Mouse (Mus musculus) gastrocnemius, postnatal 14 days (tissue): ENCODE results near the gene Slc35g3. TPM values are rescaled to one million over a fixed set of nuclear protein-coding genes. Genes with fewer than 3 reads are reported as not detected.

Experiments used
- DNase-seq: peaks from one replicate; pipeline ENCODE4 v3.0.0; 2021; ENCODE audit warnings: mixed read lengths
- intact Hi-C: fragments of 180-260 bp; cut with DNase I; formaldehyde crosslinking; loops from one replicate; pipeline ENCODE4 v1.15.1; 2025; ENCODE audit warnings: low total_unique reads
- total RNA-seq, 2 experiments: library from RNA; stranded (reverse); gene quantifications; 2 replicates each; pipeline ENCODE4 v1.2.3; 2021

The Slc35g3 gene
- total RNA-seq, 2 experiments from 2014 or later = not detected

DNA sequence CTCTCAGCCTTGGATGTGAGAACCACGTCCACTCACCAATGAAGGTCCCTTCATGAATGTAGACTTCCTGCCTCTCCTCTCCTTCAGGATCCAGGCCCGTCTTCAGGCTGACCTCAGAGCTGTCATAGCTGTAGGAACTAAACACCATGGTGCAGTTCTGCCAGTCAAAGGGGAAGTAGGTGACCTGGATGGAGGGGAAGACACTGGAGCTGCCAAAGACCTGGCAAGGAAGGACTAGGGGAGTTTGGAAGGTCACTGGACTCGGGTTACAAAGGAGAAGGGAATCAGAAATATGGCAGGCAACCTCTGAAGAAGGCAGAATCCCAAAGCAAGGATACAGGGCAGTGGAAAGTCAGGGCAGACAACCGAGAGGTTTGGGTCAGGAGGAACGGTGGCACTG is 31.7 kb upstream of the Slc35g3 start:
- intact Hi-C loops = loop anchor here (5.0 kb wide), 1 partner anchor 829 kb away; no protein-coding TSS in a partner anchor
- DNase-seq = no peak

DNA sequence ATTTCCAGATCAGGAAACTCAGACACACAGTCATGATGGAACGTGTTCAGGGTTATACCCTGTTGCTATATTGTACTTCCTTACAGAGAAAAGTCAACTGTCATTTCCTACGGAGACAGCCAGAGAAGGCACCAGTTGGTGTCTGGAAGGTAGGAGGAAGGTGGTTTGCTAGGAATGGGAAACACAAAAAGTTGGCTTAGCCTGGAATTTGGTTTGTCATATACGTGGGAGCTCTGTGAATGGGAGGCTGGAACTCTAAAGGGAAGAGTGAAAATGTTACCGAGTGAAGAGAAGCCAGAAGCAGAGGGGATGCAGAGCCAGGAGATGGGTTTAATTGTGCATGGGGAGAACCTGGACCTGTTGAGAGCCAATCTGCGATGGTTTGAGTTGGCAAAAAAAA is 29.7 kb upstream of the Slc35g3 start:
- DNase-seq = no peak
- intact Hi-C loops = loop anchor here (5.0 kb wide), 1 partner anchor 831 kb away; no protein-coding TSS in a partner anchor

DNA sequence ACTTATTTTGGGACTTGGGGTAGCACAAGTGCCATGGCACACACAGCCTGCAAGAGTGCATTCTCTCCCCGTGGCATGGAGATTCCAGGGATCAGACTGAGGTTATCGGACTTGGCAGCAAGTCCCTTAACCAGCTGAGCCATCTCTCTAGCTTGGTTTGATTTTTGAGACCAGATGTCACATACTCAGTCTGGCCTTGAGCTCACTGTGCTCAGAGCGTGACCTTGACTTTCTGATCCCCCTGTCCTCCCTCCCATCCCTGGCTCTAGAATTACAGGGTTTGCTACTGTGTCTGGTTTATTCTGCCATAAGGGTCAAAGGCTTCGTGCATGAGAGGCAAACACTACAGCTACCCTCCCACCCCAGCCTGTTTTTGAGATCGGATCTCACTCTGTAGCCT is 27.7 kb upstream of the Slc35g3 start:
- intact Hi-C loops = no loop called here
- no peak for DNase-seq

DNA sequence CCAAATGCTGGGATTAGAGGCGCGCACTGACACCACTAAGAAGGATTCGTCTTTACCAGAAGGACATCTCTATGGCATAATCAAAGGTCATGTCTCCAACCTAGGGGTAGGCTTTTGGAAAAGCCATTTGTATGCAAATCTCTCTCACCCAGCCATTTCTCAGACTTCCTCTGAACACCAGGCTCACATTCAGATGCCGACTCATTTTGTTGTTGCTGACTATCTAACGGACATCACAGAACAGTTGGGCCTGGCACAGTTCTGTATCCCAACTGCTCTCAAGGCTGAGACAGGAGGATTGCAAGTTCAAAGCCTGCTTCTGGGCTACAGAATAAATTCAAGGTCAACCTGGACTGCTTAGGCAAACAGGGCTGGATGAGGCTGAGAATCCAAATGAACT is 25.5 kb upstream of the Slc35g3 start:
- intact Hi-C loops = no loop called here
- no peak for DNase-seq

DNA sequence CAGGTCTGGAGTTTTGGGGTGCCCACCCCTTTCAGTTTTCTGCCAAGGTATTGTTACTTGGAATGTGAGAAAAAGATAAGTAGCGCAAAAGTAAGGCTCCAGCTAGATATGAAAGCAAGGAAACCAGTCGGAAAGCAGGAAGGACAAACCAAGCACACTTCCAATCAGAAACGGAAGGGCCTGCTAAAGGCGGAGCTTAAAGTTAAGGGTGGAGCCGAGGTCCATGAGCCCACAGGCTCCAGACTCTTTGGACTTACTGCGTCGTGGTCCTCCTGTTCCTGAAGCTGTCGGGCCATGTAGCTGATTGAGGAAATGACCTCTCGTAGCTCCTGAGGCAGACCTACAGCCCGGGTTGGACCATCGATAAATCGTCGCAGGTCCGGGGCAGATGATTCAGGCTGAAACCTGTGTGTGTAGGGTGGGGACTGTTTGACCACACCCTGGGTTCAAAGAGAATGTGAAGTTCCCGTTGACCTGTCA is 23.1 kb upstream of the Slc35g3 start:
- intact Hi-C loops = no loop called here
- no peak for DNase-seq

DNA sequence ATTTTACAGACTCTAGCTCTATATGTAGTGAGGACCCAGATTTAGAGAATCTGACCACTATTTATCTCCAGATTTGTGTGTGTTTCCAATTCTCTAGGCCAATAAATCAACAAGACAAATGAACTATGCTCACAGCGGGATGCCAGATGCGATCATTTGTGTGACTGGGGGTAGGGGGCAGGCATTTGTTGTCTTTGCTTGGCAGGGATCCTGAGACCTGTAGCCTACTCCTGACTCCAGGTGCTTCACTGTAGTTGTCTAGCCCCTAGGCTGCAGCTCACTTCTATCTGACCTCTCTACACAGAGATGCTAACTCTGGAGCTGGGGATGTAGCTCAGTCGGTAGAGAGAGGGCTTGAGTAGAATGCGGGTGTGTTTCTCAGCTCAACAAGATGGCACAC is 20.1 kb upstream of the Slc35g3 start:
- intact Hi-C loops = no loop called here
- no peak for DNase-seq

DNA sequence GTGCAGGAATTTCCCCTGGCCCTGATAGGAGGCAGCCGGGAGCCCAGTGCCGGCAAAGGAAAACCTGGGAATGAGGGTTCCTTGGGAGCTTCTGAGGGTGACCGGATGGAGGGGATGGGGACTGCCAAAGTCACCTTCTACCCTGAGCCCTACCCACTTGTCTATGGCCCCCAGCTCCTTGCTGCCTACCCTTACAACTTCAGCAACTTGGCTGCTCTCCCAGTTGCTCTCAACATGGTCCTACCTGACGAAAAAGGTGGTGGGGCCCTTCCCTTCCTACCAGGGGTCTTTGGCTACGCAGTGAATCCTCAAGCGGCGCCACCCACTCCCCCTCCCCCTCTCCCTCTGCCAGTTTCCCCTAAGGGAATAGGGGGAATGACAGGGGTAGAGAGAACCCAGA is 17.2 kb upstream of the Slc35g3 start:
- intact Hi-C loops = no loop called here
- DNase-seq = no peak

DNA sequence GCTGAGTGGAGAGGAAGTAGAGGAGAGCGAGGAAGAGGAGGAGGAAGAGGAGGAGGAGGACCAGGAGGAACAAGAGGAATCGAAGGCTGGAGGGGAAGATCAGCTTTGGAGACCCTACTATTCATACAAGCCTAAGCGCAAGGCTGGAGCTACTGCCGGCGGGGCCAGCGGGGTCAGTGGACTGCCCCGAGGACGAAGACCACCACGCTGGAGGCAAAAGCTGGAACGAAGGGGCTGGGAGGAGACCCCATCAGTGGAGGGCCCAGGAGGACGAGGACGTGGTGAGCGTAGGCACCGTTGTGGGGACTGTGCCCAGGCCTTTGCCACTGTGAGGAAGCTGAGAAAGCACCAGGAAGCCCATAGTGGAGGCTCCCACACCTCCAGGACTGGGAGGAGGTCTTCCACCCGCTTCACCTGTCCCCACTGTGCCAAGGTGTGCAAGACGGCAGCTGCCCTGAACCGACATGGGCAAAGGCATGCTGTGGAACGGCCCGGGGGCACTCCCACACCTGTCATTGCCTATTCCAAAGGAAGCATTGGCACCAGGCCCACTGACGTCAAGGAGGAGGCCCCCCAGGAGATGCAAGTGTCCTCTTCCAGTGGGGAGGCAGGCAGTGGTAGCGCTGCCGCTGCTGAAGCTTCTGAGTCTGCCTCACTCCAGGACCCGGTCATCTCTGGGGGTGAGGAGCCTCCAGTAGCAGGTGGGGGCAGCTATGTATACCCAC is 16.7 kb upstream of the Slc35g3 start:
- no peak for DNase-seq
- intact Hi-C loops = no loop called here

DNA sequence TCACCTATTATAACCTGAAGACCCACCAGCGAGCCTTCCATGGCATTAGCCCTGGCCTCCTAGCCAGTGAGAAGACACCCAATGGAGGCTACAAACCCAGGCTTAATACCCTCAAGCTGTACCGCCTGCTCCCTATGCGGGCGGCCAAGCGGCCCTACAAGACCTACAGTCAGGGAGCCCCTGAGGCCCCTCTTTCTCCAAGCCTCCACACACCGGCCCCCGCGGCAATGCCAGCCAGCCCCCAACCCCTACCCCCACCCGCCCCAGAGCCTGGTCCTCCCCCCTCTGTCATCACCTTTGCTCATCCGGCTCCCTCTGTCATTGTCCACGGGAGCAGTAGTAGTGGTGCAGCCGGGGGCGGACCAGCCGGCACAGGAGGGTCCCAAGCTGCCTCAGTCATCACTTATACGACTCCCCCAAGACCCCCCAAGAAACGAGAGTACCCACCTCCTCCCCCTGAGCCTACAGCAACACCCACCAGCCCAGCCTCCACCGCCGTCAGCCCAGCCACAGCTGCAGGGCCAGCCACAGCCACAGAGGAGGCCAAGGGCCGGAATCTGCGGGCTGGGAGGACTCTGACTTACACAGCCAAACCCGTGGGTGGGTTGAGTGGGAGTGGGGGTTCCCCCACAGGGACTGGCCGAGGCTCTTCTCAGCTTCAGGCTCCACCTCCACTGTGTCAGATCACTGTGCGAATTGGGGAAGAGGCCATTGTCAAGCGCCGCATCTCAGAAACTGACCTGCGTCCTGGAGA is 15.9 kb upstream of the Slc35g3 start:
- intact Hi-C loops = no loop called here
- DNase-seq = no peak

DNA sequence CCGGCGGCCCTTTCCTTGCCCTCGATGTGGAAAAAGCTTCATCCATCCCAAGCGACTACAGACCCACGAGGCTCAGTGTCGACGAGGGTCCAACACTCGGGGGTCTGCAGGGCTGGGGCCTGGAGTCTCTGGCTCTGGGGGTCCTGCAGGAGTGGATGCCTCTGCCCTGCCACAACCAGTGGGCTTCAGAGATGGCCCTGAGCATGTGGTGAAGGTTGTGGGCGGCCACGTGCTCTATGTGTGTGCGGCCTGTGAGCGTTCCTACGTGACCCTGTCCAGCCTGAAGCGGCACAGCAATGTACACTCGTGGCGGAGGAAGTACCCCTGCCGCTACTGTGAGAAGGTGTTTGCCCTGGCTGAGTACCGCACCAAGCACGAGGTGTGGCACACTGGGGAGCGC is 14.7 kb upstream of the Slc35g3 start:
- intact Hi-C loops = no loop called here

DNA sequence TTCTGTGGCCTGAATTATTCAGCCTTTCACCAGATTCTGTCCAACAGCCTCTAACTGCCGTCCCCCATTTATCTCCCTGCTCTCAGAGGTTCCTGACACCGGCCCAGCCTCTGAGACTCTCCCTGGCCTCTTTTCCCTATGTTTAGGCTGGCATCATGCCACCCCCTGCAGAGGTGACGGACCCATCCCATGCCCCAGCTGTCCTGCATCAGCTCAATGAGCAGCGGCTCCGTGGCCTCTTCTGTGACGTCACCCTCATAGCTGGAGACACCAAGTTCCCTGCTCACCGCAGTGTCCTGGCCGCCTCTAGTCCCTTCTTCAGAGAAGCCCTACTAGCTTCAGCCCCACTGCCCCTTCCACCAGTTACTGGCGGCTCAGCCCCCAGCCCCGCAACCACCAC is 13.9 kb upstream of the Slc35g3 start:
- intact Hi-C loops = no loop called here

More for the DNA sequence above, 14.7 kb upstream of the Slc35g3 start:
- DNase-seq = no peak

DNA sequence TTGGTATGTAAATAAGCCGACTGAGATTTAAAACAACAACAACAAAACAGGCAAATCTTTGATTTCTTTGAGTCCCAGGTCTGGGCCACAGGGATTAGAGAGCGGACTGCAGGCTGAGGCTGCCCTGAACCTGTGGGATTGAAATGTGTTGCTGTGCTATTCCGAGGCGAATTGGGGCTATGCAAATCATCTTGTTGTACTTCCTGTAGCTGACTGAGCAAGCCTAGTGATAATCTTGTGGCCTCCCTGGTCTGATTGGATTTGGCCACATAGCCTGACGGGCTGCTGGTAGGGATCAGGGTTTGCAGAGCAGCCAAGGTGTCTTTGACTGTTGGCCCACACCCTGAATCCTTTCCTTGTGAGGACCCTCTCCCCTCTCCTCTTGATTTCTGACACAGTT is 13.2 kb upstream of the Slc35g3 start:
- intact Hi-C loops = no loop called here

More for the DNA sequence above, 13.9 kb upstream of the Slc35g3 start:
- DNase-seq = no peak

DNA sequence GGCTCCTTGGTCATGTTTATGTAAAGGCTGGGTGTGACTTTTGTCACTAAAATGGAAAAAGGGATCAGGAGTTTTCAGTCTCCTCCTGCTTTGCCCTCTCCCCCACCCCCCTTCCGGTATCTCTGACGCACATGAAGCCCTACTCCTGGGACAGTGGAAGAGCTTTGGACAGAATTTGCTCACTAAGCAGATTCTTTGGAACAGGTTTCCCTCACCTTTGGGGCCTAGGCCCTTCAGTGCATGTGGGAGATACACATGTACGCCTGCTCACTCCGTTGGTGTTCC is 5.8 kb upstream of the Slc35g3 start:
- DNase-seq = no peak
- intact Hi-C loops = no loop called here

More for the DNA sequence above, 13.2 kb upstream of the Slc35g3 start:
- DNase-seq = no peak

DNA sequence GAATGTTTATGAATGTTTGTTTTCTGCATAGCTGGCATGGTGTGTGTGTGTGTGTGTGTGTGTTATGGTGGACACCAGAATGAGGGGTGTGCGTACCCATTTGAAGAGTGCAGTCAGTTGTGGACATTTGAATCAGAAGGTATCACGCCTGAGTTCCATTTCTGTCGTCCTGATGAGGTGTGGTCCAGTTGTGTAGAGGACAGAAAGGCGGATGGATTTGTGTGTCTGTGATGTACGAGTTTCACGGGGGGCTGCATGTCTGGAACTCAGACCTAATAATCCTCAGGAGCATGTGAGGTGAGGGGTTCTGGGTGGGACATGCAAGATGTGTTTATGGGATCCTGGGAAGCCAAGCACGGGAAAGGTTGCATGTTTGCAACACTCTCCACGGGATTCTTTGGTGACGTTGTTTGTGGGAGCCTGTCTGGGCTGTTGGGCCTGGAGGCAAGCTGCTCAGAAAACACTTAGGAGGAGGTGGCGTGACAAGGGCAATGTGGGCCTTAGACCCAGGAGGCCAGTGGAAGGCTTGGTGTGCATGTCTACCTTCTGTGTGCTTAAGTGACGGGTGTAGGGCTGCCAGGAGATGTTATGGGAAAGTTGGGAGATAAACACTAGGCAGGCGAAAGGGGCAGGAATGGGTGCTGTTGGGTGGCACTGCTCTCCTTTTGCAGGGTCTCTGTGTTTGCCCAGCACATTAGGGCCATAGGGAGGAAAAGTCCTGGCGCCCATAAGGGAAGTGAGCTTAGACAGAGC is 5.3 kb upstream of the Slc35g3 start:
- intact Hi-C loops = no loop called here
- no peak for DNase-seq

DNA sequence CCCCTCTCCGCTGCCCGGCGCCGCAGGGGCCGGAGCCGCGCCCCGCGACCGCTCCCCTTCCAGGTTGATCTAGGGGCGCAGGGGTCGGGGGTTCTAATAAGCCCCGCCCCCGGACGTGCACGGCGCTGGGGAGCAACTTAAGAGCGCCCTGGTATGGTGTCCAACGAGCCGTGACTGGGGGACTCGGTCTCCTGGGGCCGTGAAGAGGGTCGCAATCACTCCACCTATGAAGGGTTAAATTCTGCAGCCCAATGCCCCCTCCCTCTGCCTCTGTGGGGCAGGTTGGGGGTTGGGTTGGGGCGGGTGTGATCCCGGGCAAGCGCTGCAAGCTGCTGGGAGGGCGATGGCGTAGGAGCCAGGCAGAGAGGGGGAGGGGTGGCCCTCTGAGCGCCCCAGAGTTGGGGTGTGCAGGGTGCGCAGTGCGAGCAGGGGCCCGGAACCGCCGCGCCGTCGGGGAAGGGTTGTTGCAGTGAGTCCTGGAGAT is 4.4 kb upstream of the Slc35g3 start:
- intact Hi-C loops = no loop called here
- DNase-seq = peak; percentile 80

DNA sequence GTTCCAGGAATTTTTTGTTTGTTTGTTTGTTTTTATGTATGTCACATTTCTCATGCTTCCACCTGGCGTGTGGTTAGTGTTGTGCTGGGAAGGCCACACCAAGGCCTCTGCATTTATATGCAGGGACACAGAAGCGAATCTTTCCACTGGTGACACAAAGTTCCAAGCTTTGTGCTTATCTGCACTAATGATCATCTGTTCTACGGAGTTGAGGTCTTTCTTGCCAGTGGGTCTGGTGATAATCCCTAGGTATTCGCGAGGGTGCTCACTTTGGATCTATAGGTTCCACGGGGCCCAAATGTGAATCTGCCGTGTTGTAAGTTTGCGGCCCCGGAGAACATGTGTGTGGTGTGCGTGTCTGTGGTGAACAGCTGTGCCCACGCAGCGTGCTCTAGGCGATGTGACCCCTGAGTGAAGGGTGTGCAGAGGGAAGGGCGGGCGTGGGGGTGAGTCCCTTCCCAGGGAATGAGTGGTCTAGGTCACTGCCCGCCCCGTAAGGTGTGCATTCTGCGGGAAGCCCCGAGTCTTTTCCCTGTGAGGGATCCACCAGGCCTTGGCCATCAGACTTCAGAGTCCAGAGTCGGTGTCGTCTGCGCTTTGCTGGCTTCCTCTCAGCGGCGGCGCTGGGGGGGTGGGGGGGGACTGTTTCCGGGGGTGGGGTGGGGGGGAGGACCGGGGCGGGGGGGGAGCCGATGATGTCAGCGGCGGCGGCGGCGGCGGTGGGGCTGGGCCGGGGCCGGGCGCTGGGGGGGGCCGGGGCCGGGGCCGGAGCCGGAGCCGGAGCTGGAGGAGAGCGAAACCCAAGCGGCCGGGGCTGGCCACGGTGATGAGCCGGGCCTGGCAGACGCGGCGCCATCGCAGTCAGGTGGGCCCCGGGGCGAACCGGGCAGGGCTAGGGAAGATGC is 3.7 kb upstream of the Slc35g3 start, which contains the start of gene Zbtb4:
Zbtb4 (plus strand) TSS at position 692 of the 905 bp plus-strand sequence.
- intact Hi-C loops = no loop called here

DNA sequence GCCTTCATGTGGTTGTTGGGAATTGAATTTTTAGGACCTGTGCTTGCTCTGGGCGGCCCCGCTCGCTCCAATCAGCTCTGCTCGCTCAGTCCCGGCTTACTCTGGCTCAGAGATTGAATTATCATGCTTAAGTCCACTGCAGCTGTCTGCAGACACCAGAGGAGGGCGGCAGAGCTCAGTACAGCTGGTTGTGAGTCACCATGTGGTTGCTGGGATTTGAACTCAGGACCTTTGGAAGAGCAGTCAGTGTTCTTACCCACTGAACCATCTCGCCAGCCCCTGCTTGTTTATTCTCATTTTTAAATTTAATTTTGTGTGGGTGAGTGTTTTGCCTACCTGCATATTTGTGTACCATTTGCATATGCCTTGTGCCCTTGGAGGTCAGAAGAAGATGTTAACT is 1.8 kb upstream of the Slc35g3 start:
- DNase-seq = no peak
- intact Hi-C loops = loop anchor here (5.0 kb wide), 1 partner anchor 34 kb away; the partner anchor contains the start of gene Chrnb1

More for the DNA sequence above, 3.7 kb upstream of the Slc35g3 start, which contains the start of gene Zbtb4:
- DNase-seq = peak; percentile 58

DNA sequence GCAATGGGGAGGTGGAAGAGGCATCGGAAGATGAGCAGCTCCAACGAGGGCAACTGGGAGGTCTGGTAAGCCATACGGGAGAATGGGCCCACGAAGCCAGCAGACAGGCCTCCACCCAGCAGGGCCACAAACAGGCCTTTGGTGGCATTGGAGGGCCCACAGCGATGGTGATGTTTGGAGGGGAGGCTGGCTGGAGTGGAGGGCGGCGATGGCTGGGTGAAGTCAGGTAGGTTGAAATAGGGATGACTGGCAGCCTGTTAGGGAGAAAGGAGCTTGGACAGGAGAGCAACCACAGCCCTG is 917 bp downstream of the Slc35g3 start:
- no peak for DNase-seq
- intact Hi-C loops = loop anchor here (5.0 kb wide), 1 partner anchor 36 kb away; the partner anchor contains the start of gene Chrnb1
